Mouse (Mus musculus) liver, postnatal 0 days (tissue): Measurements from ENCODE around the gene Calhm1. TPM values are rescaled to one million over a fixed set of nuclear protein-coding genes. Genes with fewer than 3 reads are reported as not detected.
"Not testable (repeated sequence)": the region's sequence is repeated elsewhere in the genome, so short reads cannot be mapped to it uniquely, and the experiment has no call there.

ENCODE experiments used
- ATAC-seq: fragments of 200-750 bp; cut with Nextera tagmentation; 2 replicates; pipeline ENCODE4 v1.8.0; 2017; ENCODE audit warnings: mild to moderate bottlenecking, moderate library complexity
- DNase-seq: peaks from one replicate; pipeline ENCODE4 v3.0.0-alpha.2; 2016
- H3K27ac ChIP-seq: fragments of 300-500 bp; sonication (generic); 2 replicates; pipeline ENCODE4 v1.5.1; 2014; ENCODE audit warnings: antibody characterized with exemption, moderate library complexity, mild to moderate bottlenecking, low read depth
- H3K27me3 ChIP-seq: fragments of 300-500 bp; sonication (generic); 2 replicates; pipeline ENCODE4 v1.6.1; 2014; ENCODE audit warnings: low read length, control low read depth, mixed read lengths; ENCODE audit not compliant: insufficient read depth
- H3K36me3 ChIP-seq: fragments of 300-500 bp; sonication (generic); replicated peaks from 2 replicates; pipeline ENCODE4 v1.6.1; 2014; ENCODE audit warnings: mild to moderate bottlenecking, control low read depth, low read length, moderate library complexity, mixed read lengths; ENCODE audit not compliant: insufficient read depth
- H3K4me1 ChIP-seq: fragments of 300-500 bp; sonication (generic); 2 replicates; pipeline ENCODE4 v1.6.1; 2014; ENCODE audit warnings: antibody characterized with exemption, mild to moderate bottlenecking, control low read depth; ENCODE audit not compliant: insufficient read depth
- H3K4me2 ChIP-seq: fragments of 300-500 bp; sonication (generic); 2 replicates; pipeline ENCODE4 v1.6.1; 2014; ENCODE audit warnings: low read depth, mild to moderate bottlenecking, low read length, moderate library complexity, mixed read lengths
- H3K4me3 ChIP-seq: fragments of 300-500 bp; sonication (generic); 2 replicates; pipeline ENCODE4 v1.5.1; 2014; ENCODE audit warnings: low read depth, low read length
- H3K9ac ChIP-seq: fragments of 300-500 bp; sonication (generic); replicated peaks from 2 replicates; pipeline ENCODE4 v1.6.1; 2014; ENCODE audit warnings: mild to moderate bottlenecking, moderate library complexity
- H3K9me3 ChIP-seq: fragments of 300-500 bp; sonication (generic); 2 replicates; pipeline ENCODE4 v1.6.1; 2016; ENCODE audit warnings: mild to moderate bottlenecking, control low read depth, low read length, mixed read lengths
- CTCF ChIP-seq: sonication (generic); IDR thresholded peaks from 2 replicates; pipeline ENCODE4 v1.5.1; 2016; ENCODE audit warnings: antibody characterized with exemption, low read depth
- EP300 ChIP-seq: IDR thresholded peaks from 2 replicates; pipeline ENCODE4 v1.6.1; 2016; ENCODE audit warnings: antibody characterized with exemption, low read depth, mild to moderate bottlenecking
- WGBS: fragments of 180-500 bp; shearing (Covaris S2); extraction: QIAGEN DNeasy Blood & Tissue Kit; methylation state at CpG from one replicate; pipeline ENCODE4 v1.1.7; 2014; ENCODE audit not compliant: insufficient replicate concordance; 5-methylcytosine and 5-hydroxymethylcytosine counted together
- polyA plus RNA-seq: library from polyadenylated mRNA; unstranded; fragments of >200 nt; fragmentation: Nextera tagmentation; extraction: Ambion mirVana; gene quantifications from 2 replicates; pipeline ENCODE4 v1.2.1, GENCODE M21; 2015

The Calhm1 gene
- polyA plus RNA-seq, 1 experiment from 2014 or later, result not detected

DNA sequence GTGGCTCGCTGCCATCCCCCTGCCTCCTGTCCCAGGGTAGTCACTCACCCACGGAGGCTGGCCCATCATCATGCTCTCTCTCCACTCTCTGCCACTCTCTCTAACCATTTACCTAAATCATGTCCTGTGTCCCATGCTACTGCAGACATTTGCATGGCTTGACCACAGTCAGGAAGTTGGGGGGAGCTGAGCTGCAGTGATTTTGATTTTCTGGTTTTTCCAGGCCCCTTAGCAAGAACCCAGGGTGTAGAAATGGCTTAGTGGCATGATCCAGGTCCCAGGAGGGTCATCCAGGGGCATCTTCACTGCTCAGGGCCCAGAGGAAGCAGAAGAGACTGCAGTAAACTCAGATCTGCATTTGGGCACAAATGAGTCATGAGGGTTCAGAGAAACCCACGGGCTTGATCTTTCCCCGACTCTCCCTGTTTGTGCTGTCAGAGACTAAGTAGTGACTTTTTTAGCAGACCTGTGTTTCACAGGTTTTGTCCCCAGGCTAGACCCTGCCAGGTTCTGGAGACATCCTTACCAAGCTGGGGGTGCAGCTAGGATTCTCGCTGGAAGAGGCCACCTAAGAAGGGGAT lies 4.3 kb upstream of the Calhm1 start:
- Histone ChIP-seq H3K9ac (no peak overlapping the region), H3K4me1 (peaks cover 2% of the 10 kb centered on the region; the same call in 1 of the 2 replicates), H3K9me3 (no peaks in the 10 kb centered on the region), H3K4me3 (no peak overlapping the region), H3K27ac (no peak overlapping the region), H3K36me3 (no peaks in the 10 kb centered on the region), H3K27me3 (peaks cover 11% of the 10 kb centered on the region; the same call in 1 of the 2 replicates), H3K4me2 (no peak overlapping the region)
- ATAC-seq, result no peak
- no peak for DNase-seq
- 59% methylated on average over 5 of the region's 5 CpGs for WGBS
- TF ChIP-seq CTCF, result no peak
- TF ChIP-seq EP300, result no peak

DNA sequence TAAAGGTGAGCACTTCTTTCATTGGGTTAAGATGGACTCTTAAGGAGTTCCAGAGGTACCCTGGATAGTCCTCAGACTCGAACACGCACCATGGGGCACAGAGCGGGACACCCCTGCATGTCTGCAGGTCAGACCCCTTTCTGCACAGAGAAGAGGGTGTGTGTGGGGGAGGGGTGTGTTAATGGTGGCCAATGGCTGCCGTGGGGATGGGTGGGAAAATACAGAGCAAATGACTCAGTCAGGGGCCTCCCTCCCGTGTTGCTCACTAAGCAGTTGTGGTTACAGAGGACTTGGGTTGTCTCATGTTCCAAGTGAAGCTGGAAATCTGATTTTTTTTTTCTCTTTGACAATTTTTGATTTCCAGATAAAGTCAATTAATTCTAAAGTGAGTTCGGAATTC lies 1.6 kb downstream of the Calhm1 start:
- Histone ChIP-seq H3K27ac (no peak overlapping the region), H3K36me3 (no peaks in the 10 kb centered on the region), H3K9ac (no peak overlapping the region), H3K4me3 (no peak overlapping the region), H3K9me3 (no peaks in the 10 kb centered on the region), H3K4me2 (no peak overlapping the region), H3K27me3 (0 out of 2 replicates have a peak, but pooled peaks cover 8% of the 10 kb centered on the region), H3K4me1 (no peaks in the 10 kb centered on the region)
- no peak for TF ChIP-seq CTCF
- TF ChIP-seq EP300, result no peak
- ATAC-seq (no peak), DNase-seq (no peak)
- 63% methylated on average over 6 of the region's 6 CpGs for WGBS

DNA sequence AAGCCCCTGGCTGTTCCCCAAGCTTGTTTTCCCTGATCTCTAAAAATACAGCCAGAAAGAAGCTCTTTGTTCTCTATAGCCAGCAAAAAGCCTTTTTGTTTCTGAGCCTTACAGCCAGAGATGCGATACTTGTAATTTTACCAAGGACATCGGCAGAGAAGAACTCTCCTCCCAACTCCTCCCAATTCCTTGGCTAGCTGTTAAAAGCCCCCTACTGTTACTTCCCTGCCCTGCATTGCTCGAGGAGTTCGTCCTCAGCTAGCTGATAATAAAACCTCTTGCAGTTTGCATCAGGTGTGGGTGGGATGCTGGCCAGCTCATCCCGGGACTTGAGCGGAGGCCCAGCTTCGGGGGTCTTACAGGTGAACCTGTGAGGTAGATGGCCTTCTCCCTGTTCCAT lies 4.4 kb downstream of the Calhm1 start:
- 54% methylated on average over 7 of the region's 7 CpGs for WGBS
- not testable (repeated sequence) for H3K4me3 ChIP-seq, H3K4me2 ChIP-seq, DNase-seq, H3K27ac ChIP-seq, H3K4me1 ChIP-seq, ATAC-seq, H3K9me3 ChIP-seq, H3K36me3 ChIP-seq, H3K9ac ChIP-seq, H3K27me3 ChIP-seq

DNA sequence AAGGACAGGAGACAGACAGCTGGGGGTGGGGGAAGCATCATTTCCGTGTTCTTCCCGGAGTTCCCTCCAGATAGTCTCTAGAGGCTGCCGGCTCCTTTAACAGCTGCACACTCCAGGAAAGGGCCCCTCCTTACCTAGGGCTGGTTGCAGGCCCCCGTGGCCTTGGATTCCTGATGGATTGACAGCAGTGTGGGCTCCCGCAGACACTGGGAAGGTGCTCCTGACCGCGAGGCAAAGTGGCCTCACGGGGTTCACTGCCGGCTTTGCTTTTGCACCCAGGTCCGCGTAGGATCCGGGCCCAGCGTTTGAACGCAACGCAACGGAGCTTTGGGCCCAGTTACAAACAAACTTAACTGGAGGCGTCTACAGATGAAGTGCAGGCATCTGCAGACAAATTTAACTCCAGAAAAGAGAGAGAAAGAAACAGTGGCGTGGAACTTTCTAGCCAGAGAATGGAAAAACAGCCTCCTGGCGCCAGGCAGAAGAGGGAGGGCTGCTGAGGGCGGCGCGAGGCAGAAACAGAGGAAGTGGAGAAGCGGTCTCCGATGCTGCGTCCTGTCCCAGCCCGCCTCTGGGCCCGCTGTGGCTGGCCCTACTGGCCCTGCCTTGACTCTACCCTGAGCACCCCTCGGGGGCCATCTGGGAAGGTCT lies 6.2 kb downstream of the Calhm1 start, which contains the start of gene Calhm2:
TSS of gene Calhm2 (minus strand) at position 524 of the 651 bp plus-strand sequence.
- no peak for TF ChIP-seq CTCF
- no peak for TF ChIP-seq EP300
- ATAC-seq (peak; percentile 52), DNase-seq (peak; percentile 53)
- Histone ChIP-seq H3K4me1 (peaks cover 8% of the 10 kb centered on the region; the same call in 1 of the 2 replicates), H3K4me3 (peak within 1 kb of the TSS; percentile 45), H3K9me3 (no peaks in the 10 kb centered on the region), H3K27ac (peak within 1 kb of the TSS; percentile 81), H3K36me3 (no peaks in the 10 kb centered on the region; the same call in 1 of the 2 replicates), H3K4me2 (peak within 1 kb of the TSS; percentile 68), H3K9ac (peak within 1 kb of the TSS; percentile 63), H3K27me3 (0 out of 2 replicates have a peak, but pooled peaks cover 8% of the 10 kb centered on the region)
- 6% methylated on average over 28 of the region's 28 CpGs for WGBS

DNA sequence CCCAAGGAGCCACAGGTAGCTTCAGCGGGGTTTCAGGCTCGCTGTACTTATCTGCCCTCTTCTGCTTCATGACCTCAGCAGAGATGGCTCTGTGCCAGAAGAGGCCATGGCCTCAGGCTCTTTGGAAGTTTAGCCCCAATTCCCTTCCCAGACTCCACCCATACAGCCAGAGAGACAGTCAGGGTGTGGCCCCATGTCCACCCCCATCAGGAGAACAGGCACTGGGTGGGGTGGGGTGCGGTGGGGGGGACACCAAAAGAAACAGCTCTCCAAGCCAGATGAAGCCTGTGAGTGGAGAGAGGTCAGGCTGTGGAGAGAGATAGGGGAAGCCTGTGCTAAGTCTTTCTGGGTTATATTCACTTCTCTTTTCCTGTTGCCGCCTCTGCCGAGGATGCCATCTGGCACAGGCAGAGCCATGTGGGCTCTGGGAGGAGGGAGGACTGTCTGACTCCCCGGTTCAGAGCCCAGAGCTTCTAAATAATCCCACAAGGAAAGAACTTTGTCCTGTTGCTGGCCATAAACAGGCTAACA lies 6.9 kb downstream of the Calhm1 start:
- peak overlapping the region; percentile 81; the same call in 1 of the 2 replicates for H3K27ac ChIP-seq
- TF ChIP-seq EP300 (no peak), CTCF (no peak)
- peak overlapping the region; percentile 45 for H3K4me3 ChIP-seq
- 0 out of 2 replicates have a peak, but pooled peaks cover 8% of the 10 kb centered on the region for H3K27me3 ChIP-seq
- 7% methylated on average over 6 of the region's 6 CpGs for WGBS
- H3K4me2 ChIP-seq, result peak overlapping the region; percentile 68
- DNase-seq (peak; percentile 74), ATAC-seq (peak; percentile 72)
- H3K9ac ChIP-seq, result peak overlapping the region; percentile 63
- no peaks in the 10 kb centered on the region; the same call in none of the 2 replicates for H3K36me3 ChIP-seq
- H3K9me3 ChIP-seq, result no peaks in the 10 kb centered on the region
- H3K4me1 ChIP-seq, result peaks cover 8% of the 10 kb centered on the region; the same call in 1 of the 2 replicates

DNA sequence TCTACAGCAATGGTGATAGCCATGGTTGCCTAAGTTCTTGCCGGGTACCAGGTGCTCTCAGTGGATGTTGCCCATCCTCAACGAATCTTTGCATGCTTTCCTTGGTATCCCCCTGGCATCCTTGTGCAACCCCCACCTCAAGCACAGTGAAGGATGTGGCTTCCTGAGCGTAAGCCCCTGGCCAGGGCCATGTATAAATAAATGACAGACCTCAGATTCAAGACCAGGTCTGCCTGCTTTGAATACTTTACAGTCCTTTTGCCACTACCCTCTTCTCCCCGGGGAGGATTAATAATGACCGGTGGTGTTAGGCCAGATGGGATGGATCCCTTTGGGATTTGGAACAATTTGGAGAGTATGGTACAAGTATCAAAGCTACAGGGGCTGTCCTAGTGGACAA lies 7.9 kb downstream of the Calhm1 start:
- DNase-seq, result no peak
- 0 out of 2 replicates have a peak, but pooled peaks cover 8% of the 10 kb centered on the region for H3K27me3 ChIP-seq
- H3K36me3 ChIP-seq, result peaks cover 9% of the 10 kb centered on the region
- TF ChIP-seq CTCF (no peak), EP300 (no peak)
- WGBS, result 67% methylated on average over 5 of the region's 5 CpGs
- peaks cover 8% of the 10 kb centered on the region; the same call in 1 of the 2 replicates for H3K4me1 ChIP-seq
- no peak overlapping the region for H3K27ac ChIP-seq
- no peak for ATAC-seq
- no peak overlapping the region for H3K9ac ChIP-seq
- H3K4me3 ChIP-seq, result no peak overlapping the region
- H3K4me2 ChIP-seq, result no peak overlapping the region
- H3K9me3 ChIP-seq, result no peaks in the 10 kb centered on the region
